Mouse (Mus musculus) thymus, adult 18-20 months (tissue): ENCODE data around the gene Ncbp1.
"Not testable (repeated sequence)": the region's sequence is repeated elsewhere in the genome, so short reads cannot be mapped to it uniquely, and the experiment has no call there.

Source experiments
- DNase-seq, 2 experiments: peaks; one replicate each; pipeline ENCODE4 v3.0.0; 2022; ENCODE audit warnings: mixed read lengths in 2 of 2

Ncbp1 gene

DNA sequence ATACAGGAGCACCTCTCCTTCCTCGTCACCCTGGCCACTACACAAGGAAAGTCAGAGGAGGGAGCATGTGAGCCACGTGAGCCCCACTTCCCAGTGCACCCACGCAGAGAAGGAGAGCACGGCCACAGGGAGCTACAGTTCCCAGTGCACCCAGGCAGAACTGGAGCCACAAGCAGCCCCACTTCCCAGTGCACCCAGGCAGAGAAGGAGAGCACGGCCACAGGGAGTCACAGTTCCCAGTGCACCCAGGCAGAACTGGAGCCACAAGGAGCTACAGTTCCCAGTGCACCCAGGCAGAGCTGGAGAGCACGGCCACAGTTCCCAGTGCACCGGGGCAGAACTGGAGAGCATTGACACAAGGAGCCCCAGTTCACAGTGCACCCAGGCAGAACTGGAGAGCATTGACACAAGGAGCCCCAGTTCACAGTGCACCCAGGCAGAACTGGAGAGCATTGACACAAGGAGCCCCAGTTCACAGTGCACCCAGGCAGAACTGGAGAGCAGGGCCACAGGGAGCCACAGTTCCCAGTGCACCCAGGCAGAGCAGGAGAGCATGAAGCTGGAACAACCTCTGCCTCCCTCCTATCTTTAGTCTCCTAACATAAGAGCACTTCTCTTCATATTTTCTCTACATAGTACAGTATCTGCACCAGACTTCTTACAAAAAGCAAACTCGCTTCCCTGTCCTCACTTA, 9.0 kb upstream of the Ncbp1 start:
- DNase-seq = no peak

DNA sequence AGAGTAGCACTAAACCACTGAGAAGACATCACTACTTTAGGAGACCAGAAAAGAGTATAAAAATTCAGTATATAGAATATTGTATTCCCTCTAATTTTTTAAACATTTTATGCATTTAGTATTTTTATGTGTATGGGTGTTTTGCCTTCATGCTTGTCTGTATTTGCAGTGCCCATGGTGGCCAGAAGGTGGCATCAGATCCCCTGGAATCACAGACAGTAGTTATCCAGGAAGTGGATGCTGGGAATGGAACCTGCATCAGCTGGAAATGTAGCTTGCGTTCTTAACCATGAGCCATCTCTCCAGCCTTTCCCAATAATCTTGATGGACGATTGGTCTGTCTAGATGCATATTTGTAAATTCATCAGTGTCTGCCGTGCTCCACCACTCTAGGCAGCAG, 8.2 kb upstream of the Ncbp1 start:
- DNase-seq = peak in 1 of 2 experiments; percentile 22

DNA sequence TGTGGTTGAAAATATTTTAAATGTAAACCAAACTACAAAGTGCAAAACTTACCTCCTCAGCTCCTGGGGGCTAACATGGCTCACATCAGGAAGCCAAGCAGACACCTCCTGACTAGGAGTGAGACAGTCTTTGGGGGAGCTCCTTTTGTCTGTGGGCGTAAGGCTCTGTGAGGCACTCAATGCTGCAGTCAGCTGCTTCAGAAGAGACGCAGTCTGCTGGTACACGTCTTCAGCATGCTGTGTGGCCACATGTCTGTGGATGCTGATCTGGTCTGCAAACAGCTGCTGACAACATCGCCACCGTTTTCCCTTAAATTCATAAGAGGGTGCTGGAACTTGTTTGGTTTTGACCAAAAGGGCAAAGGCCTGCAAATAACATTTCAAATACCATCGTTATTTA, 6.6 kb upstream of the Ncbp1 start:
- no peak for DNase-seq

DNA sequence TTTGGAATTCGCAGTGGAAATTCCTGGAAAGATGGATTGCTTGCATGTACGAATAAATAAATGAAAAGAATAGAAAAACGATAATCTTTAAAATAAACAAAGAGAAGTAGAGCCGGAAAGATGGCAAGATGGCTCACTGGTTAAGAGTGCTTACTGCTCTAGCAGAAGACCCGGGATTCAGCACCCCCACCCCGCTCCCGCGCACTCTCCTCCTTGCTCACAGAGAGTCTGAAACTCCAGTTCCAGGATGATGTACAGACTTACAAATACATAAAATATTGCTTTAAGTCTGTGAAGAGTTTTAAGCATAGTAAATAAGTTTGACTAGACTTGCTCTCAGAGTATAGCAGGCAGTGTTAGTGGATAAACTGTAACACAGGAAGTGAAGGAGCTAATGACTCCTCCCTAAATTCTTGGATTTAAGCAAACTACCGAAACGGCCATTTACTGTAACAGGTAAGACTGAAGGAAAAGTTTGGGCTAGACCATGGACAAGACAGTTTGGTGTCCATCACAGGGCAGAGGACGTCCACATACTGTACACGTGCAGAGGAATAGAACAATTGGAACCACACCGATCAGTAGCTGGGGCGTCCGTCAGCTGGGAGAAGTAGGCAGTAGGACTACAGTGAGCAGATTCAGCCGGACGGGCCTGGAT, 655 bp upstream of the Ncbp1 start:
- DNase-seq = no peak

DNA sequence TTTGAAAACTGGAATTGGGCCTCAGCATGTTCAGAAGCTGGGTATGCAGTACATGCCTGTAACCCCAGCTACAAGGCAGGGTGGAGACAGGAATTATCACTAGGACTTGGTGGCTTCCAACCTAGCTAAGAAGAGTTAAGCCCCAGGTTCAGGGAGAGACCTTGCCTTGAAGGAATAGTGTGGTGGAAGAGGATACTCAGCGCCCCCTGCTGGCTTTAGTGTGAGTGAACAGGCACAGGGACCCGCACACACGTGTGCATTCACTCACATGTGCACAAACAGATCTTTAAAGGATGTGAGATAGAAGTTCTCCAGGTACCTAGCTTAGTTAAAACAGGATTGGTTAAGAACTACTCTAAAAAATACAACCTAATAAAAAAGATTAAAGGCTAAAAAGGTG, 5.9 kb downstream of the Ncbp1 start:
- no peak for DNase-seq

DNA sequence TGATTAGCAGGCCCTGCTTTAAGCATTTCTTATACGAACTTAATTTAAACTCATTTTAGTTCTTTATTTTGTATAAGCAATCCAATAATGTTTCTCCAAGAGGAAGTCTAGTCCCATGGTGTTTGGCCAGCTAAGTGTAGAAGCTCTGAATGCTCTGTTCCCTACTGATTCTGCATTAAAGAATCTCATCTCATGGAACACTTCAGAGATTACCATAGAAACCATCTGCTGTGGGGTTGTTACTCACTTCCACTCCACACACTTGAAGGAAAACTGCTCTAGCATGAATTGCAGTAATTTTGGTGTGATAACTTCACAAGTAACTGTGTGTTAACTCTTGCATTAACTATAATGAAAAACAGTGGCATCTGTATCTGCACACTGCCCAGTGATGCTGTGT, 8.5 kb downstream of the Ncbp1 start:
- no peak for DNase-seq

DNA sequence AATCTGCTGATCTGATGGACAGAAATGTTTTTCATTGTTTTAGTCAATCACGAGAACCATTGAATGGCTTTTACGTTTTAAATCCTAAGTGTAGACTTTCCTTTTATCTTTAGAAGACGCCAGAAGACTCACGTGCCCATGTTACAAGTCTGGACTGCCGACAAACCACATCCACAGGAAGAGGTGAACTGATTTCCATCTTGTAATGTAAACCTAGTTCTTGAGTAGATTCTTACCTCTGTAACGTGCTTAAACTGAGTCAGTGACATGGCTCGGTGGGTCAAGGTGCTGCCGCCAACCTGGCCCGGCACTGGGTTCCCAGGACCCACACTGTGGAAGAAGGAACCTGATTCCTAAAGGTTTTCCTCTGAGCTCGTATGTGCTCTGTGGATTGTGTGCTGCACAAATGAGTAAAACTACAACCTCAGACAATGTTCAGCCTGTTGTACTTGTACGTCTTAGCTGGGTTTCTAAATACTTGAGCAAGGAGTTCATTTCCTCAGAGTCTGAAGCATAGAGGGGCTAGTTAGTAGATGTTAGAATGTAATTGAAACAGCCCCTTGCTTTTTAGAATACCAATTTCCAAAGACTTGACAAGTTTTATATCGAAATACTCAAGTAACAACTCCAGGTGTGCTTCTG, 13.6 kb downstream of the Ncbp1 start:
- no peak for DNase-seq

DNA sequence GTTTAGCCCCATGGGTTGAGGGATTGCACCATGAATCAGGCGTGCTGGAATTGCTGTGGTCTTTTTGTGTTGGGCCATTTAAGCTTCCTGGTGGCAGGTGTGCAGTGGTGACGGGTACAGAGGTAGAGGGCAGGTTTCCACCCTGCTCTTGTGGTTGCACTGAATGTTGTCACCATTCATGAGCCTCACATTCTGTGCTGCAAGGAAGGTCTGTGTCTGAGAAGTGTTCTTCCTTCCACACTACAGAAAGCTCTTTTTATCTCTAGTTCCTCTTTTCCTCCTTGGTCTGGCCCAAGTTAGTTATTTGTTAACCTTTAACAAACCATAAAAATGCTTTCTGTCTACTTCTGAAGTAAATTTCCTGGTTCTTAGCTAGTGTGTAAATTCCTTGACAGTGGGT, 25.6 kb downstream of the Ncbp1 start:
- no peak for DNase-seq

DNA sequence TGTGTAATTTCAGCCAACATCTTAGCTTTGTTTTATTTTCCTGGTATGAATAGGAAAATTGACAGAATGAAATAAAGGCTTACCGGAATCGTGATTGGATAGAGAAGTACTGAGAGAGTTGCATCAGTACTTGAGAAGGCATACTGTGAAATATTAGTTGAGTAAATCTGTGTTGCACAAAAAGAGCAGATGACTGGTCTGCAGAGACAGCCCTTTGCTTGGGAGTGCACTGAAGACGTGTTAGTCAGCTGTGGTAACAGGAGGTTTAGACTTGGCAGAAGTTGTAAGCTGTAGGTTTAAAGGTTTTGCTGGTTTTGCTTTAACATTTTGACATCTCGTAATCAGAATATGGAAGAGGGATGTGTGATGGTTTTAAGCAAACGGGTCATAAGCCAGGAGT, 27.4 kb downstream of the Ncbp1 start:
- no peak for DNase-seq

DNA sequence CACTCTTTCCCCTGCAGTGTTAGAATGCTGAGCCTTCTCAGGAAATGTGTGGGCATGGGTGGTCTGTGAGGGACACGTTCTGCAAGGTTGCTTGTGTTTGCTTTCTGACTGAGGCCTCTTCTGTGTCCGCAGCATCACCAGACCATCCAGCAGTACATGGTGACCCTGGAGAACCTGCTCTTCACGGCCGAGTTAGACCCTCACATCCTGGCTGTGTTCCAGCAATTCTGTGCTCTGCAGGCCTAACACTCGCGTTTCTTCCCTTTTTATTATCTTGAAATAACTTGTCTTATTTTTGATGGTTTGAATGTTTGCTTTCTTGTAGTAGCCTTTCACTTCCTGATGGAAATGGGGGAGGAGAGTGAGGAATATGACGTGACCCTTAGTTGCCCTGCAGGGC, 33.3 kb downstream of the Ncbp1 start:
- no peak for DNase-seq

DNA sequence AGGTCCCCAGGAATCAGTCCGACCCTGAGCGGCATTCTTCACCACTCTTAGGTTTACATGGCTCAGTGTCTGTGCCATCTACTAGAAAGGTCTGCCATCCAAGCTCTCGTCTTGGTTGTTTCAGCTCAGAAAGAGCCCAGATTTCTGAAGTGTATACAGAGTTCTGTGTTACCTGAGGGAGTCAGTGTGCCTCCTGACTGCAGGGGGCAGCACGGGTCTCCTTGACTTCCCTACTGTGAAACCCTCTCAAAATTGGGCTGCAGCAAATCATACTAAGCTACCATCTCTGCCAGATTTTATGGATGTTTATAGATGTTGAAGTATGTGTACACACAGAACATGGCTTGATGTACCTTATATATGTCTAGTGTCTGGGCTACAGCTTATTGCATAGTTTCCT, 37.9 kb downstream of the Ncbp1 start:
- DNase-seq = no peak

DNA sequence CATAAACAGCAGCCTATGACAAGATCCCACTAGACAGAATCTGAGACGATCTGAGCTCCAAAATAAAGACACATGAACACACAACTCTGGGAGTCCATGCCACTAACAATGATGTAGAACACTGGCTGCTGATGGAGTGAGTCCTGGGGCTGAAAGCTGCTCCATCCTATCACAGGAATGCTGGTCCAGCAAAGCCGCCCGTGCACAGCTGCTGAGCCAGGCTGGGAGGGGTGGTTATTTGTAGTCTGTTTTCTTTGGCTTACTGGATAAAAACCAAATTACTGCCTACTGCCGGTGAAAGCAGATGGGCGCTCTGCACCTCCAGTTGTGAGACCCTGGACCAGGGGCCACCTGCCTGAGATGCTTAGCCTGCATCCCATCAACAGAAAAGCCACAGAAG, 38.6 kb downstream of the Ncbp1 start:
- no peak for DNase-seq

DNA sequence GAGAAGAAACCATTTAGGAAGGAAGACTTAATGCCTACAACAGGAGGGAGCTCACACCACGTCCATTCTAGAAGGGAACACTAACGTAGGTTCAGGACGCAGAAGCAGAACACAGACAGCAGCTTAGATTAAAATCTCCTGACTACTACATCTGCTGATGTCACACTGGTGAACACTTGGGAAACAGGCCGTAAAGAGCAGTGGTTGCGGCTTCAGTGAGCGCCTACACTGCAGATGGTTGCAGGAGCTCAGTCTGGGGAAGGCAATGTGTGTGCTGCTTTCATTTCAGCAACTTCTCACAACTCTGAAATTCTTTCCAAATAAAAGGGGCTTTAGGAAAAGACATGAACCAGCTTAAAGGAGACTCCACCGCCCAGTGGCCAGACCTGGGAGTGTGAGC, 39.1 kb downstream of the Ncbp1 start:
- no peak for DNase-seq

DNA sequence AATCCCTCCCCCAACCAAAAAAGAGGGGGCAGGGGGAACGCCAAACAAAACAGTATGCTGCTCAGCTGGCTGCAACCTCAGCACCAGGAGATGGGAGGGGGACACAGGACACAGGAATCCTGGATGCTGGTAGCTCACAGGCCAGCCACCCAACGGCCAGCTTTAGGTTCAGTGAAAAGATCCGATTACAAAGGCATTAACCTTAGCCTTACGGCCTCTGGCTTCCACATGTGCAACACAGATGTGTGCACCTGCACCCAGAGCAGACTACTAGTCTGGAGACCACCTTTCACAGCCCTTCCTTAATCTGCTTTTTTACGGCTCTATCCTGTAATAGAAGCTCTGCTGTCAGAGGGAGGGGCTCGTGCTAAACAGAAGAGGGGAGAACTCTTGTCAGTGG, 42.8 kb downstream of the Ncbp1 start:
- no peak for DNase-seq

DNA sequence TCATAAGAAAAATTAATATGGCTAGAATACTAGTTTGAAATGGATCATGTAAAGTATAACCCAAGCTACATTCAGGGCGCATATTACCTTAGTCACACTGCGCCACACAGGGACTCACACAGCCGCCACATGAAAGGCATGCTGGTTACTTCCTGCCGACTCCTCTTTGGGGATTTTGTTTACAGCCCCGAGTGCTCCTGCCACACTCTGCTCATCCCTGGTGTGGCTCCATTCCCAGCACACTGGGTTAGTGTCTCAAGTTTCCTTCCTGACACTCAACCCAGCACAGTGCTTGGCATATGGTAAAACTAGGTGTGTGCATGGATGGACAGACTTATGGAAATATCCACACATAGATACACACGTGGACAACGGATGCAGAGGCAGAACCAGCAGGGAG, 43.8 kb downstream of the Ncbp1 start:
- DNase-seq = no peak

DNA sequence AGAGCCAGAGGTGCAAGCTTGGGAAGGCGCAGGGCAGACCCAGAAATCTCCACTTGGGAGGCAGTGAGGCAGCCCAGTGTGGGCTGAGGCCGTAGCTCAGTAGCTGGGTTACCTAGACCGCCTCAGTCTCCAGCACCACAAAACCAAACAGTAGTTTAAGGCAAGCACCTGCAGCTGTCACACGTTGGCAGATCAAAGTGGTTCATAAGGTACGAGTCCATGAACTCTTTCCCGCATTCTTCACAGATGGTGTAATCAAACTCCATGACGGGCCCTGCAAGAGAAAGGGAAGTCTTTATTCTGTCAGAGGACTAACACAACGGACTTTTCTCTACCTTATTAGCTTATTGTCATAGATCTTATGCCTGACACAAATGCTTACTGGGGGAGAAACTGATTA, 47.0 kb downstream of the Ncbp1 start:
- DNase-seq = no peak

DNA sequence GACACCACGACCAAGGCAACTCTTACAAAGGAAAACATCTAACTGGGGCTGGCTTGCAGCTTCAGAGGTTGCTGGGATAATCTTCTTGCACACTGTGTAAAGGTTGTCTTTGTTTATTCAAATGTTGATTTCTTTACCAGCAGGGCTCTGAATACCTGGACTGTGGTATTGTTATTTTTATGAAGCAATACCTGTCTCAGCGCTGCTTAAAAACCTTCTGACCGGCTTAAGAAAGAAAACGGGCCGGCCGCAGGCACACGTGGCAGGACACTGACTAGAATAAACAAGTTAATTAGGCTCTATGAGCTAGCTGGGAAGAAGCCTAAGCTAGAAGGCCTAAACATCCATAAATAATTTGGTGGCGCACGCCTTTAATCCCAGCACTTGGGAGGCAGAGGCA, 47.5 kb downstream of the Ncbp1 start:
- no peak for DNase-seq

DNA sequence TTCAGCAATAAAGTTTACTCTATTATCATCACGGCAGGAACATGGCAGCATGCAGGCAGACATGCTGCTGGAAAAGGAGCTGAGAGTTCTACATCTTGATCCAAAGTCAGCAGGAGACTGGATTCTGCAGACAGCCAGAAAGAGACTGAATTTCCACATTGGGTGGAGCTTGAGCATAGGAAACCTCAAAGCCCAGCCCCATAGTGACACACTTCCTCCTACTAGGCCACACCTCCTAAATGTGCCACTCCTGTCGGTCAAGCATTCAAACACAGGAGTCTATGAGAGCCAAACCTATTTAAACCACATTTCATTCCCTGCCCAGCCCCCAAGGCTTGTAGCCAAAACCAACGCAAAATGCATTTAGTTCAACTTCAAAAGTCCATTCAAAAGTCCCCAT, 48.1 kb downstream of the Ncbp1 start:
- DNase-seq = no peak

DNA sequence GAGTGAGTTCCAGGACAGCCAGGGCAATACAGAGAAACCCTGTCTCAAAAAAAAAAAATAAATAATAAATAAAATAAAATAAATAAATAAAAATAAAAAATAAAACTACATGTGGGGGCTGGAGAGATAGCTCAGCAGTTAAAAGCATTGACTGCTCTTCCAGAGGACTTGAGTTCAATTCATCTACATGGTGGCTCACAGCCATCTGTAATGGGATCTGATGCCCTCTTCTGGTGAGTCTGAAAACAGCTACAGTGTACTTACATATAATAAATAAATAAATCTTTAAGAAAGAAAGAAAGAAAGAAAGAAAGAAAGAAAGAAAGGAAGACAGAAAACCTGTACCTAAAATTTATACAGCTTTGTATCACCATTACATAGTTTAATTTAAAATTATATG, 53.6 kb downstream of the Ncbp1 start:
- not testable (repeated sequence) for DNase-seq

DNA sequence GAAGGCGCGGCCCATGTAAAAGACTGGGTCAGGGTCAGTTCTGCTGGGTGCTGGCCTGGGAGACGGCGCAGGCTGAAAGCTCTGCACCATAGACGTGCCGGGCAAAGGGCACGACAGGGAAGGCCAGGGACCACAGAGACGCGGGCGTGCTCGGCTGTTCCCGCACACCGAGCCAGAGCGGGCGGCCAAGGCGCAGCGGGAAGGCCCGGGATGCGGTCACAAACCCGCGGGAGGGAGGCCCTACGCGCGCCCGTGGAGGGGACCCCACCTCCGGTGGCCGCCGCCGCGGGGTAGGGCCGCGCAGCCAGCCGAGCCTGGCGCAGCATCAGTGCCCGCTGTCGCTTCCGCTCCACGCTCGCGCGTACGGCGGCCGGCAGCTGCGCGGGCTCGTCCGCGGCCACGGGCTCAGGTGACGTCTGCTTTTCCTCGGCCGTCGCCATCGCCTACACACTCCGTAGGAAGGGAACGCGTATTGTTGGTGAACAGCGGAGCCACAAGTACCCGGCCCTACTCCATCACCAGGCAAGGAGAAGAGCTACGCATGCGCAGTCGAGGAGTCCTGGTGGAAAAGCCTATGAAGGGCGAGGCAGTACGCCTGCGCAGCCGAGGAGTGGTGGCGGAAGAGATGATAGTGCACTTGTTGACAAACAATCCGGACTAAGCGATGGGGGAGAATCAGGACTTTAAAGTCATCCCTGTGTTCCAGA, 57.5 kb downstream of the Ncbp1 start, which contains the start of gene Xpa:
TSS of gene Xpa (minus strand) at position 531 of the 707 bp plus-strand sequence.
- peak; percentile 90 to 94 for DNase-seq

DNA sequence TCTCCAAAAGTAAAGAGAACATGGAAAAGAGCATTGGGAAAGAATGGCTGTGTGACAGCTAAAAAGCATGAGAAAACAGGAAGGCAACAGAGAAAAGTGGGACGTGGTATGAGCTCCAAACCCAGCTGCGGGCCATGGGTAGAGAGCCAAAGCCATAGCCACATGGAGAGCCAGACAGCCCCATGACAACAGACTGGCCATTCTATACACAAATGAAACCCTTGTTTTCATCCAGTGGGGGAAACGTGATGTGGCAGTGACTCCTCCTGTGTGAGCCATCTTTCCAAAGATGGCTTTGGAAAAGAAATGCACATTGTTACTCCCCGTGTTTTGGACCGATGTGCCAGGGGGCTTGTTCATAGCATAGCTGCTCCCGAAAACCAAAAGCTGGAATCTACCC, 58.1 kb downstream of the Ncbp1 start:
- no peak for DNase-seq

DNA sequence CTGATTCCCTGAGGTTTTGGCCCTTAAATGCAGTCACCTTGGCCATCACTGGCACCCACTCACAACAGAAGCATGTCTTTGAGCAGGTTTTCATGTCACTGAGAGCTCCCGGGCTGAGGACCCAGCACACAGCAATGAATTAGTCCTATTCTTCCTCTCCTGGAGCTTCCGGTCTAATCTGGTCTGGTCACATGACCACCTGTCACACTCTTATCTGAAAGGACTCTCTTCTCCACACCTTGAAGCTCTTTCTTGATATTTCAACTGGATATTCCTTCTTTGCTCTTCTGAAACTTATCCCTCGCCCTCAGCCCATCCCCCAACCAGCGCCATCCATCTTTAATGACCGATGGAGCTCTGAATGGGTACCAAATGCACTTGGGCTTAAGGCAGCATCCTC, 59.7 kb downstream of the Ncbp1 start:
- DNase-seq = no peak

DNA sequence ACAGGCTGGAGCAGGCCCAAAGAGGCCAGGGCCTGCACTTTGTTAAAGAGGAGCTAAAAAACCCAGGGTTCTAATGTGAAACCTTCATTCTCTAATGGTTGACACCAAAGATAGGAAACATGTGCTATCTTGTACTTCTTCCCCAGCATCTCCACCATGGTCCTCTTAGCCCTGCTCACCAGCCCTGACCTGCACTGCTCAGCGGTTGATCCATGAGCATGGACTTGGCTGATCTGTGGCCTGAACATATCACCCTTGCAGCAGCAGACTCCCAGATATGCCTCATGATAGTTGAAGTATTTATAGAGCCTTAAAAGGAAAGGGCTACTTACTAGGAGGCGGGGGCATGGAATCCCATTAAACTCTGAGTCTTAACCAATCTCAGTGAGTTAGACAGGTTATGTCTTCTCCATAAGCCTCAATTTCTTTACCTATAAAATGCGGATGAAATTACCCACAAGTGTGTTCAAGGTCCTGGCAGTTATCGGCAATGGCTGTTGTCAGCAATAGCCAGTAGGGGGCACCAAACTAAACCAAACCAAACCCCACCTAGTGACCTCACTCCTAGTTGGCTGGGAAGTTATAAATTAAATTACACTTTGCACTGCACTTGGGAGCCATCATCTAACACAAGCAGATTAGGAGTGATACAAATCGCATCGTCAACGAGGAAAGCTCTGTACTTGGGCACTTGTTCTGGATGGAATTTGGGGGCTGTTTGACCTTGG, 63.6 kb downstream of the Ncbp1 start:
- peak in 1 of 2 experiments; percentile 24 for DNase-seq
